Mouse (Mus musculus) lung, adult 2 months (tissue): ENCODE measurements at regions not wholly inside any gene's neighbourhood (a gene's known extent, or its start where the extent isn't known, plus 50 kb on each side); places are given as distances from the start of the nearest gene placed in this dataset.

ENCODE experiments used
- CTCF ChIP-seq: fragments of 200-500 bp; IDR thresholded peaks from 2 replicates; pipeline ENCODE4 v1.5.1; 2011; ENCODE audit warnings: mild to moderate bottlenecking, low read length, control low read depth; ENCODE audit not compliant: insufficient read depth
- POLR2A ChIP-seq: fragments of 200-500 bp; IDR thresholded peaks from 2 replicates; pipeline ENCODE4 v1.6.1; 2011; ENCODE audit warnings: low read depth, mild to moderate bottlenecking, control low read depth, low read length, borderline replicate concordance; ENCODE audit errors: extremely low read depth

DNA sequence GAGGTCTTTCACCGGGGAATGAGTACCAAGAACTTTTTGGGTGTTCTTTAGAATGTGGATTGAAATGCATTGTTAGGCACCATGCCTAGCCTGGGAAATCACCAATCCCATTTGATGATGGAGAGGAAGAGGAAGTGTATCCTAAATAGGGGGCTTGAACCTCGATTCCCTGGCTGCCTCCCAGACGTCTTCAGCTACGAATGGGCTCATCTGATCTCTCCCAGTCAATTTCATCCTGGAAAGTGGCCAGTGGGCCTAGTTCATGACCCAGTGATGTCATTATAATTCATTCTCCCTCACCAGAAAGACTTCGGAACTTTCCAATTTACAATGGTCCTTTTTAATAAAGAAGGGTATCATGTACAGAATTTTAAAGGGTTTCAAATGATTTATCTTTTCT is 102.1 kb downstream of the Gm10295 start:
- TF ChIP-seq CTCF (no peak), POLR2A (no peak)
